Mouse (Mus musculus) lung, postnatal 10 days (tissue): ENCODE measurements at regions not wholly inside any gene's neighbourhood (a gene's known extent, or its start where the extent isn't known, plus 50 kb on each side); places are given as distances from the start of the nearest gene placed in this dataset.
A peak's percentile ranks its signal among the peaks of the same experiment; 100 is the strongest.

Source experiments
- DNase-seq: peaks from one replicate; pipeline ENCODE4 v3.0.0; 2021

GRCm38 (mm10) chr13:44207400-44208005, 422.9 kb downstream of the Cd83 start:
- peak; percentile 30 for DNase-seq

GRCm38 (mm10) chr13:44209036-44209435, 424.5 kb downstream of the Cd83 start:
- DNase-seq = peak; percentile 34

- no peak for DNase-seq
Observed at GRCm38 (mm10) chr13:44210123-44210522, 425.5 kb downstream of the Cd83 start.

GRCm38 (mm10) chr13:44212356-44212755, 427.8 kb downstream of the Cd83 start:
- DNase-seq = no peak

GRCm38 (mm10) chr13:44212936-44213335, 428.4 kb downstream of the Cd83 start:
- no peak for DNase-seq

- DNase-seq = no peak
Observed at GRCm38 (mm10) chr13:44218266-44218665, 433.7 kb downstream of the Cd83 start.

- peak; percentile 34 for DNase-seq
Observed at GRCm38 (mm10) chr13:44221721-44222120, 437.1 kb downstream of the Cd83 start.

- peak; percentile 64 for DNase-seq
Observed at GRCm38 (mm10) chr13:44222335-44222734, 437.8 kb downstream of the Cd83 start.

- no peak for DNase-seq
Observed at GRCm38 (mm10) chr13:44227706-44228459, 443.3 kb downstream of the Cd83 start.

GRCm38 (mm10) chr13:44228540-44229135, 444.1 kb downstream of the Cd83 start:
- DNase-seq = peak; percentile 70

- DNase-seq = no peak
Observed at GRCm38 (mm10) chr13:44229136-44229611, 444.6 kb downstream of the Cd83 start.

GRCm38 (mm10) chr13:44231403-44231802, 446.8 kb downstream of the Cd83 start:
- DNase-seq = no peak

GRCm38 (mm10) chr13:44231868-44232715, 447.5 kb downstream of the Cd83 start:
- DNase-seq = no peak

- no peak for DNase-seq
Observed at GRCm38 (mm10) chr13:44232716-44233051, 448.1 kb downstream of the Cd83 start.

GRCm38 (mm10) chr13:44234241-44234640, 449.7 kb downstream of the Cd83 start:
- DNase-seq = no peak

- DNase-seq = no peak
Observed at GRCm38 (mm10) chr13:44235236-44235635, 450.7 kb downstream of the Cd83 start.

GRCm38 (mm10) chr13:44235941-44236340, 451.4 kb downstream of the Cd83 start:
- no peak for DNase-seq

GRCm38 (mm10) chr13:44238308-44238707, 453.7 kb downstream of the Cd83 start:
- DNase-seq = peak; percentile 64

GRCm38 (mm10) chr13:44243211-44243610, 458.6 kb downstream of the Cd83 start:
- DNase-seq = no peak

GRCm38 (mm10) chr13:44246714-44247251, 462.2 kb downstream of the Cd83 start:
- DNase-seq = no peak

GRCm38 (mm10) chr13:44247861-44248260, 463.3 kb downstream of the Cd83 start:
- no peak for DNase-seq

- DNase-seq = peak; percentile 21
Observed at GRCm38 (mm10) chr13:44248401-44248800, 463.8 kb downstream of the Cd83 start.

GRCm38 (mm10) chr13:44249119-44249518, 464.5 kb downstream of the Cd83 start:
- DNase-seq = no peak
